Mouse (Mus musculus) hindbrain, embryonic 10.5 days (tissue): ENCODE measurements at regions not wholly inside any gene's neighbourhood (a gene's known extent, or its start where the extent isn't known, plus 50 kb on each side); places are given as distances from the start of the nearest gene placed in this dataset.

ENCODE experiments used
- DNase-seq: peaks from one replicate; pipeline ENCODE4 v3.0.0-alpha.2; 2017; ENCODE audit warnings: low spot score
- H3K27ac ChIP-seq: fragments of 300-500 bp; sonication (generic); 2 replicates; pipeline ENCODE4 v1.5.1; 2016; ENCODE audit warnings: mild to moderate bottlenecking, moderate library complexity
- H3K27me3 ChIP-seq: fragments of 300-500 bp; sonication (generic); 2 replicates; pipeline ENCODE4 v1.6.1; 2016; ENCODE audit warnings: mild to moderate bottlenecking; ENCODE audit not compliant: poor library complexity, insufficient read depth, severe bottlenecking
- H3K36me3 ChIP-seq: fragments of 300-500 bp; sonication (generic); 2 replicates; pipeline ENCODE4 v1.6.1; 2016; ENCODE audit warnings: mild to moderate bottlenecking, moderate library complexity
- H3K4me1 ChIP-seq: fragments of 300-500 bp; sonication (generic); replicated peaks from 2 replicates; pipeline ENCODE4 v1.6.1; 2016; ENCODE audit warnings: mild to moderate bottlenecking
- H3K4me3 ChIP-seq: fragments of 300-500 bp; sonication (generic); 2 replicates; pipeline ENCODE4 v1.5.1; 2016; ENCODE audit warnings: mild to moderate bottlenecking, moderate library complexity
- H3K9me3 ChIP-seq: fragments of 300-500 bp; sonication (generic); 2 replicates; pipeline ENCODE4 v1.6.1; 2016; ENCODE audit warnings: mild to moderate bottlenecking, moderate library complexity
- WGBS: fragments of 180-500 bp; shearing (Covaris S2); methylation state at CpG from one replicate; pipeline ENCODE4 v1.1.7; 2016; 5-methylcytosine and 5-hydroxymethylcytosine counted together

DNA sequence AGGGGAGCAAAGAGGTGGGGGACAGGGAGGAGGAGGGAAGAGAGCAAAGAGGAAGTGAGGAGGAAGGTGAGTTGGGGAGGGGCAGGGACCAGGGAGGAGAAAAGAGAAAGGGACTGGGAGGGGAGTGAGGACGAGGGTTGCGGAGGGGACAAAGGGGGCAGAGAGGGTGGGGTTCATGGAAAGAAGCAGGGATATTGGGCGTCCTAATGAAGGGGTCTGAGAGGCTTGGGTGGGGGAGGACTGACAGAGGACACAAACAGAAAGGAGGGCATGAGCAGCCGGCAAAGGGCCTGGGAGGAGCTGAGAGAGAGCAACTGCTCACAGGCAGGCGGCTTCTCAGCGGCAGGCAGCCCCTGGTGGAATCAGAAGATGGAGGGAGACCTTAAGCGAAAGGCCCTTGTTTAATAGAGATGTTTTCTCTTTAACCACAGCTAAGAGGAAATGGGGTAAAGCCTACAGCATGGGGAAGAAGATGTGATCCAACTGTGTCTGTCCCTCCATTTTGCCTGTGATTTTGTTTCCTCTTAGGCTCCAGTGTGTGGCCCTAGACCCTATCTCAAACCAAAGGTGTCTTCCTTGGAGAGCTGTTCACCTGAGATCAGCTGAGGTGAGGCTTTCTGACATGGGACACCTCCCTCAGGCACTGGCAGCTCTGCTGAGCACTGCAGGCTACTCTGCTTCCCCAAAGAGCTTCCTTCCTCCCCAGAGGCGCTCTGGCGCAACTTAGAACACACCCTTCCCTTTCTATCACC, 203.1 kb downstream of the Pten start:
- DNase-seq: no peak
- WGBS: 54% methylated on average over 9 of the region's 9 CpGs
- H3K27ac ChIP-seq: peak overlapping the region; percentile 4; the same call in 1 of the 2 replicates

GRCm38 (mm10) chr19:32961525-32961924, 204.2 kb downstream of the Pten start:
- H3K4me3 ChIP-seq: no peak overlapping the region
- H3K36me3 ChIP-seq: no peaks in the 10 kb centered on the region
- no peak for DNase-seq
- H3K27me3 ChIP-seq: peaks cover 10% of the 10 kb centered on the region
- WGBS: 85% methylated on average over 5 of the region's 5 CpGs
- H3K4me1 ChIP-seq: peaks cover 21% of the 10 kb centered on the region
- H3K9me3 ChIP-seq: no peaks in the 10 kb centered on the region
- no peak overlapping the region for H3K27ac ChIP-seq

More for the DNA sequence above, 203.1 kb downstream of the Pten start:
- Histone ChIP-seq H3K27me3 (peaks cover 11% of the 10 kb centered on the region), H3K4me1 (peaks cover 32% of the 10 kb centered on the region), H3K36me3 (no peaks in the 10 kb centered on the region), H3K4me3 (no peak overlapping the region; the same call in 1 of the 2 replicates), H3K9me3 (no peaks in the 10 kb centered on the region)

DNA sequence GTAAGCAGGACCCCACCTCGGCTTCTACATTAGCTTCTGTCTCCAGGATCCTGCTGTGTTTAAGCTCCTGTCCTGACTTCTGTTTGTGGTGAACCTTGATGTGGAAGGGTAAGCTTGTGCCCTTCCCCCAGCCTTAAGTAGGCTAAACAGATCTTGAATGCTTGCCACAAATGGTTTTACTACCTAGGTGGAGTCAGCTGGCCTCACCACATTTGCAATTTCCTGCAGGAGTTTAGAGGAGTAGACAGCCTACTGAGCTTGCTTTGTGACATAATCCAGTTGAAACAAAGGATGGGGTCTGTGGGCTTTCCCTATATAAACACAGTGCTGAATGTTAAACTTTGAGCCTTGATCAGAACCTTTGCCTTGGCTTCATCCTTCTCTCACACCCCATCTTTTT, 206.7 kb downstream of the Pten start:
- Histone ChIP-seq H3K4me1 (peaks cover 12% of the 10 kb centered on the region), H3K36me3 (no peaks in the 10 kb centered on the region), H3K27me3 (peaks cover 1% of the 10 kb centered on the region; the same call in 1 of the 2 replicates), H3K4me3 (no peak overlapping the region), H3K27ac (no peak overlapping the region), H3K9me3 (no peaks in the 10 kb centered on the region)
- 41% methylated on average over 1 of the region's 1 CpGs for WGBS
- no peak for DNase-seq

DNA sequence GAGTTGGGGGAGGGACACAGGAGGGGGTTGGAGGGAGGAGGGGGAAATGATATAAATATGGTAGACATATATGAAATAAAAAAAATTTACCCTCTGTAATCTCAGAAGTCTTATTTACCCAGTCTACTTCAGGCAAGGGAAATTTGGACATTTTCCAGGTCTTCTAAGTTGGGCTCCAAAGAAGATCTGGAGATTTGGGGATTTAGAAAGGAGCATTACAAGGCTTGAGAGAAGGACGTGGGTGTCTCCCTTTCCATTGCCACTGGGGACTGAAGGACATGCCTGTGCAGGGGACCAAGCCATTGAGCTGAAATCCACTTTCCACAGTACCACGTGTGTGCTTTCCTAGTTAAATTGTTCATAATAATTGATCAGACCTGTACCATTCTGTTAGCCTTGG, 208.2 kb downstream of the Pten start:
- WGBS: 77% methylated on average over 2 of the region's 2 CpGs
- DNase-seq: no peak
- H3K9me3 ChIP-seq: no peaks in the 10 kb centered on the region

DNA sequence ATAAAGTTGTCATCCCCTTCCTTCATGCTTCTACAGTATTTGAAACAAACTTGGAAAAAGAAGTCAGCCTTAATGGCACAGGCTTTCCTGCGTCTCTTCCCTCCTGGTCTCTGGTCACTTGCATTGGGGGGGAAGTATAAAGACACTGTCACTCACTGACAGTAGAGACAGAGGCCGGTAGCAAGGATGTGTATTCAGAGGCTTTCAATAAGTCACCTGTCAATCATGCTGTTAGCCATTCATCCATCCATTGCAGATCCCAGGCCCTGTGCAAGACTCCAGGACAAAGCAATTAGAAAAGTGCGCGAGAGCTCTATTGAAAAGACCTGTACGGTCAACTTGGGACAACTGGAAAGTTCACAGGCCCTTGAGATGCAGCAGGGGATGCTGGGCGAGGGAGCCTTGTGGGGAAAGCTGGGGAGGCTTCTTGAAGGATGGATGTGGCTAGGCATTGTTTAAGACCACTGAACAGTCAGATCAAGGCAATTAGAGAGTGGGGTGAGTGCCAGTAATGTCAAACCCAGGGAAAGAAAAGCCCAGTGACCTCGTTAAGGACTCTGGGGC, 212.0 kb downstream of the Pten start:
- no peak overlapping the region for H3K27ac ChIP-seq
- H3K4me3 ChIP-seq: no peak overlapping the region
- peaks cover 14% of the 10 kb centered on the region for H3K4me1 ChIP-seq
- no peaks in the 10 kb centered on the region for H3K27me3 ChIP-seq
- H3K9me3 ChIP-seq: no peaks in the 10 kb centered on the region
- H3K36me3 ChIP-seq: no peaks in the 10 kb centered on the region
- WGBS: 29% methylated on average over 7 of the region's 7 CpGs
- peak; percentile 64 for DNase-seq

More for the DNA sequence above, 208.2 kb downstream of the Pten start:
- Histone ChIP-seq H3K36me3 (no peaks in the 10 kb centered on the region), H3K4me3 (no peak overlapping the region), H3K4me1 (peaks cover 16% of the 10 kb centered on the region), H3K27me3 (no peaks in the 10 kb centered on the region; the same call in 1 of the 2 replicates), H3K27ac (no peak overlapping the region)

- WGBS: 93% methylated on average over 6 of the region's 6 CpGs
- DNase-seq: no peak
- Histone ChIP-seq H3K4me3 (no peak overlapping the region), H3K4me1 (peaks cover 14% of the 10 kb centered on the region), H3K9me3 (no peaks in the 10 kb centered on the region), H3K27ac (no peak overlapping the region), H3K27me3 (no peaks in the 10 kb centered on the region), H3K36me3 (no peaks in the 10 kb centered on the region)
Measured at GRCm38 (mm10) chr19:32972116-32972515, 214.8 kb downstream of the Pten start.

- H3K27me3 ChIP-seq: no peaks in the 10 kb centered on the region
- WGBS: 87% methylated on average over 3 of the region's 3 CpGs
- no peak for DNase-seq
- peaks cover 14% of the 10 kb centered on the region for H3K4me1 ChIP-seq
- no peak overlapping the region for H3K4me3 ChIP-seq
- no peaks in the 10 kb centered on the region for H3K36me3 ChIP-seq
- no peaks in the 10 kb centered on the region for H3K9me3 ChIP-seq
- H3K27ac ChIP-seq: no peak overlapping the region
Measured at GRCm38 (mm10) chr19:32973130-32973529, 215.8 kb downstream of the Pten start.

DNA sequence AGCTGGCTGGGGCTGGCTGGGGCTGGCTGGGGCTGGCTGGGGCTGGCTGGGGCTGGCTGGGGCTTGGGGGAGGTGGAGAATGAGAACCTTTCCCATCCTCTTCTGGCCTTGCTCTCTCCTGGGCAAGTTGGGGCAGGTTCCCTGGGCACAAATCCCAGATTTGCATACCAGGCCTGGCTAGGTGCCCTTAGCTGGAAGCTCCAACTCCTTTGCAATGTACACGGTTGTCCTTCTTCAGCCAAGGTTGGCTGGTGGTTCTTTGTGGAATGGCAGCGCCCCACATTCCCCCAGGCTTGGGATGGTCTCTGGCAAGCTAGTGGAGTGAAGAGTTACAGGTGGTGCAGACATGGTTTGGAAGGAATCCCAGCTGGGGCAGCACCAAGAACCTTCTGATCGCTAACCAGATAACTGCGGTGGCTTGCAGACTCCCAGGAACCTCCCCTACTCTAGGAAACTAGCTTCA, 217.5 kb downstream of the Pten start:
- no peaks in the 10 kb centered on the region for H3K9me3 ChIP-seq
- H3K27me3 ChIP-seq: no peaks in the 10 kb centered on the region
- H3K4me3 ChIP-seq: no peak overlapping the region
- 93% methylated on average over 4 of the region's 4 CpGs for WGBS
- H3K4me1 ChIP-seq: peaks cover 5% of the 10 kb centered on the region; the same call in 1 of the 2 replicates
- H3K27ac ChIP-seq: no peak overlapping the region
- no peak for DNase-seq
- H3K36me3 ChIP-seq: no peaks in the 10 kb centered on the region

GRCm38 (mm10) chr19:32975303-32975702, 218.0 kb downstream of the Pten start:
- no peaks in the 10 kb centered on the region for H3K9me3 ChIP-seq
- no peak overlapping the region for H3K4me3 ChIP-seq
- no peak overlapping the region for H3K27ac ChIP-seq
- no peak for DNase-seq
- H3K27me3 ChIP-seq: no peaks in the 10 kb centered on the region
- 86% methylated on average over 5 of the region's 5 CpGs for WGBS
- H3K4me1 ChIP-seq: no peaks in the 10 kb centered on the region; the same call in 1 of the 2 replicates
- no peaks in the 10 kb centered on the region for H3K36me3 ChIP-seq

DNA sequence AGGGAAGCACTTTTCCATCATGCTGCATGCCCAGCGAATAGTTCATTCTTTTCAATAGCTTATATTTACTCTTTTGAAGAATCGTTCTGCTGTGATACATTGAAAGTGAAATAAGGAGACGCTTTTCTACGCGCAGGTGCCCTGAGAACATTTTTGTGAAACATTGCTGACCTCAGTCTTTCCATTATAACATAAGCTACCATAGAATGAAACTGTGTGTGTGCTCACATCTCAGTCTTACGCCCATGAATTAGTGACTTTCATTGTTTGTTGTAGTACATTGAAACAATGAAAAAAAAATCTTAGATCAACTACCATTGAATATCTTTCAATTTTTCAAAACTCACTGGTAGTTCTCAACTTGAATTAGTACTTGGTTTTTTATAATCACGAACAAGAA, 219.2 kb downstream of the Pten start:
- DNase-seq: no peak
- no peak overlapping the region for H3K27ac ChIP-seq
- WGBS: 95% methylated on average over 7 of the region's 7 CpGs
- no peaks in the 10 kb centered on the region for H3K27me3 ChIP-seq
- H3K4me3 ChIP-seq: no peak overlapping the region
- no peaks in the 10 kb centered on the region for H3K36me3 ChIP-seq
- no peaks in the 10 kb centered on the region; the same call in 1 of the 2 replicates for H3K4me1 ChIP-seq
- H3K9me3 ChIP-seq: no peaks in the 10 kb centered on the region

- 96% methylated on average over 7 of the region's 7 CpGs for WGBS
- H3K27ac ChIP-seq: no peak overlapping the region
- DNase-seq: no peak
- H3K4me3 ChIP-seq: no peak overlapping the region
- H3K4me1 ChIP-seq: no peaks in the 10 kb centered on the region; the same call in 1 of the 2 replicates
- no peaks in the 10 kb centered on the region for H3K9me3 ChIP-seq
- H3K36me3 ChIP-seq: no peaks in the 10 kb centered on the region
- no peaks in the 10 kb centered on the region for H3K27me3 ChIP-seq
Measured at GRCm38 (mm10) chr19:32978037-32978745, 220.9 kb downstream of the Pten start.

- DNase-seq: no peak
- no peaks in the 10 kb centered on the region; the same call in 1 of the 2 replicates for H3K4me1 ChIP-seq
- H3K4me3 ChIP-seq: no peak overlapping the region
- H3K36me3 ChIP-seq: no peaks in the 10 kb centered on the region
- H3K9me3 ChIP-seq: no peaks in the 10 kb centered on the region
- H3K27ac ChIP-seq: no peak overlapping the region
- no peaks in the 10 kb centered on the region for H3K27me3 ChIP-seq
- WGBS: 75% methylated on average over 5 of the region's 5 CpGs
Measured at GRCm38 (mm10) chr19:32980142-32980541, 222.8 kb downstream of the Pten start.

DNA sequence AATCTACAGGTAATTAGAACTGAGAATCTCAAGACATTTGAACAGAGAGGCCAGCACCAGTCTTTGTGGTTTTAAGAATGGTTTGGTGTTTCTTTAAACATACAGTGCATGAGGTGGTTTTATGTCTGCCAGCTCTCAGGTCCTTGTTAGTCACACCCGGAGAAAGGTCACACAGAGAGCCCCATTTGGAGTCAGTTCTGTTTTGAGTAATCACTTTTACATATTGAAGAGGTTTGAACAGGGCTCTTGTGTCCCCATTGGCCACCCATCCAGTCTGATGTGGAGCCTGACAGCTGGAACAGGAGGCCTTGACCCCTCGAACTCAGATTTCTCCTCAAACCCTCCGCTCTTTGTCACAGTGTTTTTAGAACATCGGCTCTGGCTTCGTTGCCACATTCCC, 231.4 kb downstream of the Pten start:
- Histone ChIP-seq H3K36me3 (no peaks in the 10 kb centered on the region), H3K27ac (no peak overlapping the region), H3K4me3 (no peak overlapping the region), H3K4me1 (peaks cover 5% of the 10 kb centered on the region; the same call in 1 of the 2 replicates), H3K27me3 (no peaks in the 10 kb centered on the region), H3K9me3 (no peaks in the 10 kb centered on the region)
- no peak for DNase-seq
- 45% methylated on average over 5 of the region's 5 CpGs for WGBS
